Mouse (Mus musculus) ES-E14 (cell line): ENCODE measurements around the gene Nfasc. TPM values are rescaled to one million over a fixed set of nuclear protein-coding genes. Genes with fewer than 3 reads are reported as not detected.

ENCODE experiments used
- DNase-seq: peaks from one replicate; pipeline ENCODE4 v3.0.0-alpha.2; 2013; ENCODE audit warnings: low read depth, low spot score
- H3K27ac ChIP-seq: 2 replicates; pipeline ENCODE4 v1.5.1; 2012; ENCODE audit warnings: low read depth, mild to moderate bottlenecking, low read length, moderate library complexity, mixed read lengths; ENCODE audit not compliant: poor library complexity, insufficient read depth, severe bottlenecking
- H3K36me3 ChIP-seq: 2 replicates; pipeline ENCODE4 v1.6.1; 2012; ENCODE audit warnings: mild to moderate bottlenecking, low read length, moderate library complexity, mixed read lengths; ENCODE audit not compliant: control insufficient read depth, poor library complexity, insufficient read depth, severe bottlenecking
- H3K4me1 ChIP-seq, 2 experiments: fragments of 150-350 bp in 1 of 2; sonication (generic) in 1 of 2; 2 replicates each; pipeline ENCODE4 v1.6.1; 2012; ENCODE audit warnings: low read length in 2 of 2, mild to moderate bottlenecking in 1 of 2, mixed read lengths in 1 of 2; ENCODE audit not compliant: control insufficient read depth in 2 of 2, insufficient read depth in 2 of 2, poor library complexity in 1 of 2
- H3K4me3 ChIP-seq, 2 experiments: fragments of 150-350 bp in 1 of 2; sonication (generic) in 1 of 2; 2 replicates each; pipeline ENCODE4 v1.5.1; 2012; ENCODE audit warnings: low read length in 2 of 2, low read depth in 1 of 2, mild to moderate bottlenecking in 1 of 2, mixed read lengths in 1 of 2; ENCODE audit not compliant: insufficient read depth in 1 of 2, poor library complexity in 1 of 2, severe bottlenecking in 1 of 2
- H3K9ac ChIP-seq: 2 replicates; pipeline ENCODE4 v1.6.1; 2012; ENCODE audit warnings: low read depth, mild to moderate bottlenecking, low read length, mixed read lengths; ENCODE audit not compliant: poor library complexity, insufficient read depth, severe bottlenecking
- H3K9me3 ChIP-seq: fragments of 150-350 bp; sonication (generic); 2 replicates; pipeline ENCODE4 v1.6.1; 2012; ENCODE audit warnings: low read depth, mild to moderate bottlenecking, low read length; ENCODE audit not compliant: control insufficient read depth, insufficient read depth
- CHD2 ChIP-seq: IDR thresholded peaks from 2 replicates; pipeline ENCODE4 v1.6.1; 2014; ENCODE audit warnings: mild to moderate bottlenecking, low read depth, low read length, inconsistent platforms
- HCFC1 ChIP-seq: IDR thresholded peaks from 2 replicates; pipeline ENCODE4 v1.6.1; 2012; ENCODE audit warnings: low read length, inconsistent platforms, borderline replicate concordance; ENCODE audit not compliant: insufficient read depth
- MAFK ChIP-seq: IDR thresholded peaks from 2 replicates; pipeline ENCODE4 v1.6.1; 2014; ENCODE audit warnings: mild to moderate bottlenecking, low read depth, low read length, inconsistent platforms; ENCODE audit not compliant: insufficient read depth
- ZC3H11A ChIP-seq: IDR thresholded peaks from 2 replicates; pipeline ENCODE4 v1.6.1; 2012; ENCODE audit warnings: low read depth, mild to moderate bottlenecking, inconsistent platforms, low read length, borderline replicate concordance
- ZNF384 ChIP-seq: IDR thresholded peaks from 2 replicates; pipeline ENCODE4 v1.6.1; 2012; ENCODE audit warnings: low read depth, low read length, inconsistent platforms
- in situ Hi-C, 2 experiments: fragments of 600-800 bp; cut with MboI; formaldehyde crosslinking; loops; one replicate each; pipeline ENCODE4 v1.15.1; 2025; ENCODE audit warnings: low sequenced_read_pairs in 2 of 2, inconsistent platforms in 1 of 2; ENCODE audit not compliant: unreplicated experiment in 2 of 2
- total RNA-seq: library from RNA; depleted of rRNA; stranded (reverse); fragments of 300-350 nt; gene quantifications from 2 replicates; pipeline ENCODE4 v1.2.3, GENCODE M21; 2012

The Nfasc gene
- total RNA-seq, 1 experiment, result 8.9 TPM

DNA sequence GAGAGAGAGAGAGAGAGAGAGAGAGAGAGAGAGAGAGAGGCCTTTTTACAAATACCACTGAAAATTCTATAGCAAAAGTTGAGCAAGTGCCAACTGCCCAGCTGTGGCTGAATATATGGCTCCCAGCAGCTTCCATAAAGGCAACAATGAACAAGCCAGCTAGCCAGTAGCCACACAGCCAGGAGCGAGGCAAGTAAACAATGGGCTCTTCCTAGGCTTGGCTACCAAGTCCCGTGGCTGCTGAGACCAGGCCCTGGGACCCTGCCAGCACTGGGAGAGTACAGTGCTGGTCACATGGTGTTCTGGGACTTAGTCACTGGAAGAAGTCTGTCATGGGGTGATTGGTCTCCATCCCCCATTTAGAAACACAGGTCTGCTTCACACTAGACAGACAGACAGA, 14.0 kb downstream of the Nfasc start:
- H3K4me3 ChIP-seq, result no peak overlapping the region
- H3K9me3 ChIP-seq, result no peaks in the 10 kb centered on the region
- H3K4me1 ChIP-seq, result no peaks in the 10 kb centered on the region
- H3K27ac ChIP-seq, result no peak overlapping the region
- no peak for DNase-seq
- no peak overlapping the region for H3K9ac ChIP-seq
- in situ Hi-C loops, result no loop called here
- TF ChIP-seq HCFC1 (no peak), ZC3H11A (no peak), ZNF384 (no peak), MAFK (no peak), CHD2 (no peak)
- no peaks in the 10 kb centered on the region for H3K36me3 ChIP-seq

DNA sequence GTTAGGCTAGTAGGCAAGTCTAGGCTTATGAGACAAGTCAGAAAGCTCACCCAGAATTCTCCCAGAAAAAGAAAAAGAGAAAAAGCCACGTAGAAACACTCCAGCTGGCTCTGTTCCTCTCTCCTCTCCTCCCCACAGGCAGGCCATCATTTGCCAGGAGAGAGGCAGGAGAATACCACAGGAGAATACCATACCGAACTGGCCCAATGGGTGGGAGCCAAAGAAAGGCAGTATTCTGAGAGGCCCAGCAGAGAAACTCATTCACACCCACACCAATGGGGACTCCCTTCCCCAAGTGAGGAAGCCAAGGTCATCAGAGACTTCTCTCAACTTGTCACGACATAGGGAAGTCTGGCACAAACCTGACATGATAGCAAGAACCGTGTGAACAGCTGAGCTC, 19.2 kb downstream of the Nfasc start:
- no peak overlapping the region for H3K4me3 ChIP-seq
- no peaks in the 10 kb centered on the region for H3K9me3 ChIP-seq
- TF ChIP-seq HCFC1 (no peak), ZC3H11A (no peak), MAFK (no peak), CHD2 (no peak), ZNF384 (no peak)
- H3K9ac ChIP-seq, result no peak overlapping the region
- in situ Hi-C loops, result no loop called here
- no peak for DNase-seq
- no peak overlapping the region for H3K27ac ChIP-seq
- no peaks in the 10 kb centered on the region for H3K36me3 ChIP-seq
- no peaks in the 10 kb centered on the region for H3K4me1 ChIP-seq

DNA sequence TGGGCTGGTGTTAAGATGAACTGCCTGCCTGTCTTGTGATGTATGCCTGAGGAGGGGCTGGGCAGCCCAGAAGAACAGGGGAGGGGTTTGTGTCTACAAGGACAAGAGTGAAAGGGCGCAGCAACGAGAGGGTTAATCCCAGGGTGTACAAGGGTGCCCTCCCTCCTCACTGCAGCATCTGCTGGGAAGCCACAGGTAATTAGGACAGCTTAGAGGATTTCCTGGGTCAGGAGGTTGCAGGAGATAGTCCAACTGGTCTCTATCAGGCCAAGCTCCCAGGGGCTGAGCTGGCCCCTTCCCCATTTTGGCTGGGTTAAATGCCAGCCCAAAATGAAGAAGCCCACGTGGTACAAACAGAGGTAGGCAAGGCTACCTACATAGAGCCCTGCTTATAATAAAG, 20.3 kb downstream of the Nfasc start:
- no peak overlapping the region for H3K27ac ChIP-seq
- no peak overlapping the region for H3K4me3 ChIP-seq
- no peak for TF ChIP-seq MAFK
- TF ChIP-seq ZC3H11A, result no peak
- TF ChIP-seq ZNF384, result no peak
- no peak for TF ChIP-seq HCFC1
- no peak for TF ChIP-seq CHD2
- in situ Hi-C loops, result no loop called here
- no peak for DNase-seq
- no peaks in the 10 kb centered on the region for H3K36me3 ChIP-seq
- H3K9ac ChIP-seq, result no peak overlapping the region
- no peaks in the 10 kb centered on the region for H3K9me3 ChIP-seq
- no peaks in the 10 kb centered on the region for H3K4me1 ChIP-seq

DNA sequence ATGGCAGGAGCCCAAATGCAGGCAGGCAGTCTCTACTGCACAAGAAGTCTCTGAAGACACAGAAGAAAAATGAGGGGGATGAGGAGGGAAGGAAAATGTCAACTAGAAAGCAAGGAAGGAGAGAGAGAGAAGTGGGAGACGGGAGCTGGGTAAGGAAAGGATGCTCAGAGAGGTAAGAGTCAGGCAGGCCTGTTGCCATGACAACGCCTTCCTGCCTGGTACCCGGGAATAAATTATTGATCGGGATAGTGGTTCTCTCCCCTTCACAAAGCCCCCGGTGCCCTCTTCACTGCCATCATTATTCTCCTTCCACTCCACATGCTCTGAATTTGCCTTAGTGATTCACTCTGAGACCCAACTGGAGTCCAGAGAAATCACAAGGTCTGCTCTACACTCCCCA, 23.4 kb downstream of the Nfasc start:
- Histone ChIP-seq H3K36me3 (no peaks in the 10 kb centered on the region), H3K4me3 (no peak overlapping the region), H3K4me1 (no peaks in the 10 kb centered on the region), H3K27ac (no peak overlapping the region), H3K9me3 (no peaks in the 10 kb centered on the region), H3K9ac (no peak overlapping the region)
- in situ Hi-C loops, result no loop called here
- TF ChIP-seq ZC3H11A, result no peak
- no peak for DNase-seq

DNA sequence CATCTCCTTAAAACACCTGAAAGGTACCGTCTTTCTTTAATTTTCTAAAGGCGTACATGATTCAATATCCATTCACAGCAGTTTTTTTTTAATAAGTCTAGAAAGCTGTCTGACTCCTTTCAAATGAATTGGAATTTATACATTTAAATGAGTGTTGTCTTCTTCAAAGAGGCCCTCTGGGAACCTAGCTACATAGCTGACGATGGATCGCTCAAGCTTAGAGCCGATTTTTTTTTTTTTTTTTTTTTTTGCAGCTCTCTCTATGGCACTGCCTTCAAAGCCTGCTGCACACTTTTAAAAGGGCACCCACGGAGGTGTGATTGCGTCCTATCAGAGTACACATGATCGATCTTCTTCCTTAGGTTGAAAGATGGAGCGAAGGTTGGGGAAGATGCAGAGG, 26.6 kb downstream of the Nfasc start:
- TF ChIP-seq CHD2 (no peak), MAFK (no peak), ZNF384 (no peak), HCFC1 (no peak), ZC3H11A (no peak)
- Histone ChIP-seq H3K36me3 (no peaks in the 10 kb centered on the region), H3K4me1 (no peaks in the 10 kb centered on the region), H3K27ac (no peak overlapping the region), H3K9me3 (no peaks in the 10 kb centered on the region), H3K4me3 (no peak overlapping the region), H3K9ac (no peak overlapping the region)
- in situ Hi-C loops, result no loop called here
- DNase-seq, result no peak
